Comparison of ENCODE assay signal across 8 mouse cellular contexts in genomic region chr8:105325641-105326093, GRCm38 (mm10). TPM values are rescaled to one million over a fixed set of nuclear protein-coding genes. Genes with fewer than 3 reads are reported as not detected.
DNase-seq lines count a peak whose midpoint lies in the region; ATAC-seq and TF ChIP-seq lines count a peak whose summit lies in the region.

No protein-coding gene starts in this region.

- peak overlapping the region; percentile 94 for H3K4me3 ChIP-seq in kidney, adult 2 months (ENCODE audit: insufficient read depth, low read depth, low read length)
- peak overlapping the region; percentile 92 to 100 for H3K4me3 ChIP-seq in ES-E14 (ENCODE audit: insufficient read depth in 1 of 2, low read depth in 1 of 2, low read length in 2 of 2, poor library complexity in 1 of 2, severe bottlenecking in 1 of 2)
- H3K4me3 ChIP-seq in embryonic fibroblast, embryonic 13.5 days (ENCODE audit: insufficient read depth, low read length): peak overlapping the region; percentile 65
- peak overlapping the region; percentile 86 for H3K4me3 ChIP-seq in limb, embryonic 14.5 days (replicated peaks; ENCODE audit: low read length)
- peak overlapping the region; percentile 56 for H3K4me3 ChIP-seq in stomach, embryonic 14.5 days (ENCODE audit: low read depth, low read length)

- peak; percentile 58 for ATAC-seq in limb, embryonic 14.5 days (ENCODE audit: low FRiP score, low read depth)
- ATAC-seq in stomach, embryonic 14.5 days (ENCODE audit: insufficient number of reproducible peaks, insufficient read depth, low FRiP score, low read depth): peak; percentile 8; the same call in 1 of the 2 replicates

- intact Hi-C loops in left cerebral cortex, postnatal 14 days (cut with DNase I): no loop called here

- under 1% methylated on average over 12 of the region's 12 CpGs for whole genome bisulfite sequencing in kidney, adult 2 months
- WGBS in limb, embryonic 14.5 days: 2% methylated on average over 12 of the region's 12 CpGs
- WGBS in stomach, embryonic 14.5 days: 0% methylated on average over 12 of the region's 12 CpGs

- H3K4me1 ChIP-seq in kidney, adult 2 months (ENCODE audit: control insufficient read depth, insufficient read depth, low read length): peaks cover 15% of the 10 kb centered on the region
- peaks cover 0 to 8% of the 10 kb centered on the region in 2 experiments; a peak in 1 of 4 replicates for H3K4me1 ChIP-seq in ES-E14 (ENCODE audit: control insufficient read depth in 2 of 2, insufficient read depth in 2 of 2, low read length in 2 of 2, poor library complexity in 1 of 2)
- peaks cover 3% of the 10 kb centered on the region; the same call in 1 of the 2 replicates for H3K4me1 ChIP-seq in embryonic fibroblast, embryonic 13.5 days (ENCODE audit: control insufficient read depth, insufficient read depth, low read length)
- peaks cover 14% of the 10 kb centered on the region for H3K4me1 ChIP-seq in limb, embryonic 14.5 days (ENCODE audit: control insufficient read depth, insufficient read depth, low read length)
- H3K4me1 ChIP-seq in stomach, embryonic 14.5 days (ENCODE audit: control insufficient read depth, insufficient read depth, low read length): peaks cover 14% of the 10 kb centered on the region; the same call in 1 of the 2 replicates

- no peak for TF ChIP-seq POLR2A in kidney, adult 2 months (IDR thresholded peaks at IDR 0.05; ENCODE audit: low read depth, low read length)
- TF ChIP-seq POLR2A in embryonic fibroblast, embryonic 13.5 days (IDR thresholded peaks at IDR 0.05; ENCODE audit: low read depth, low read length): no peak
- no peak for TF ChIP-seq POLR2A in limb, embryonic 14.5 days (IDR thresholded peaks at IDR 0.05; ENCODE audit: borderline replicate concordance, extremely low read depth, insufficient read depth, insufficient read length)

- no peak overlapping the region for H3K27ac ChIP-seq in kidney, adult 2 months (ENCODE audit: insufficient read depth, low read depth, low read length)
- H3K27ac ChIP-seq in ES-E14 (ENCODE audit: insufficient read depth, low read depth, low read length, poor library complexity, severe bottlenecking): 0 out of 2 replicates have a peak overlapping the region, but pooled peaks have one; percentile 35
- no peak overlapping the region for H3K27ac ChIP-seq in embryonic fibroblast, embryonic 13.5 days (ENCODE audit: insufficient read depth, low read length)
- H3K27ac ChIP-seq in limb, embryonic 14.5 days (replicated peaks; ENCODE audit: low read depth, low read length): peak overlapping the region; percentile 58; the same call in 1 of the 2 replicates
- H3K27ac ChIP-seq in stomach, embryonic 14.5 days (ENCODE audit: low read length): peak overlapping the region; percentile 4; the same call in 1 of the 2 replicates

- H3K4me2 ChIP-seq in limb, embryonic 14.5 days (replicated peaks; ENCODE audit: low read depth, low read length, severe bottlenecking): peak overlapping the region; percentile 85
- peak overlapping the region; percentile 60 for H3K4me2 ChIP-seq in stomach, embryonic 14.5 days (replicated peaks; ENCODE audit: low read depth, low read length)

- no peaks in the 10 kb centered on the region for H3K27me3 ChIP-seq in kidney, adult 2 months (replicated peaks; ENCODE audit: control insufficient read depth, insufficient read depth, low read length)
- H3K27me3 ChIP-seq in limb, embryonic 14.5 days (ENCODE audit: control insufficient read depth, insufficient read depth, low read length): no peaks in the 10 kb centered on the region
- no peaks in the 10 kb centered on the region for H3K27me3 ChIP-seq in stomach, embryonic 14.5 days (ENCODE audit: control insufficient read depth, insufficient read depth, low read length)

- TF ChIP-seq CTCF in kidney, adult 2 months (conservative IDR thresholded peaks at IDR 0.05; ENCODE audit: insufficient read depth, insufficient read length, low read depth, low read length): no peak
- no peak for TF ChIP-seq CTCF in embryonic fibroblast, embryonic 13.5 days (IDR thresholded peaks at IDR 0.05; ENCODE audit: borderline replicate concordance, insufficient read depth, low read length)

- peak overlapping the region; percentile 76 for H3K9ac ChIP-seq in ES-E14 (ENCODE audit: insufficient read depth, low read depth, low read length, poor library complexity, severe bottlenecking)
- H3K9ac ChIP-seq in limb, embryonic 14.5 days (ENCODE audit: low read depth, low read length, severe bottlenecking): peak overlapping the region; percentile 77
- peak overlapping the region; percentile 57 for H3K9ac ChIP-seq in stomach, embryonic 14.5 days (replicated peaks; ENCODE audit: low read depth, low read length)

- in situ Hi-C loops in ES-E14 (cut with MboI; ENCODE audit: low sequenced_read_pairs in 2 of 2, unreplicated experiment in 2 of 2): no loop called here

- DNase-seq in kidney, adult 2 months: no peak
- no peak for DNase-seq in kidney, postnatal 14 days
- no peak for DNase-seq in ES-E14 (ENCODE audit: low read depth, low spot score)
- DNase-seq in limb, embryonic 14.5 days (ENCODE audit: low spot score): no peak
- DNase-seq in MN1 (ENCODE audit: low spot score): no peak
- no peak for DNase-seq in left cerebral cortex, postnatal 14 days (ENCODE audit: low spot score in 2 of 2)

- peaks cover 5% of the 10 kb centered on the region for H3K36me3 ChIP-seq in kidney, adult 2 months (ENCODE audit: control insufficient read depth, insufficient read depth, low read length)
- H3K36me3 ChIP-seq in ES-E14 (ENCODE audit: control insufficient read depth, insufficient read depth, low read length, poor library complexity, severe bottlenecking): peaks cover 24% of the 10 kb centered on the region
- peaks cover 42% of the 10 kb centered on the region for H3K36me3 ChIP-seq in limb, embryonic 14.5 days (ENCODE audit: control insufficient read depth, insufficient read depth, low read length)
- peaks cover 33% of the 10 kb centered on the region for H3K36me3 ChIP-seq in stomach, embryonic 14.5 days (ENCODE audit: control insufficient read depth, insufficient read depth, low read length)

- no peaks in the 10 kb centered on the region for H3K9me3 ChIP-seq in ES-E14 (ENCODE audit: control insufficient read depth, insufficient read depth, low read depth, low read length)
- no peaks in the 10 kb centered on the region for H3K9me3 ChIP-seq in limb, embryonic 14.5 days (ENCODE audit: control insufficient read depth, low read length)
- no peaks in the 10 kb centered on the region for H3K9me3 ChIP-seq in stomach, embryonic 14.5 days (ENCODE audit: control insufficient read depth, low read depth, low read length)

TF ChIP-seq in ES-E14, 5 proteins besides CTCF, POLR2A, EP300 and RAD21:
- TF ChIP-seq CHD2 (IDR thresholded peaks at IDR 0.05; ENCODE audit: low read depth, low read length) (no peak), HCFC1 (IDR thresholded peaks at IDR 0.05; ENCODE audit: borderline replicate concordance, insufficient read depth, low read length) (no peak), MAFK (IDR thresholded peaks at IDR 0.05; ENCODE audit: insufficient read depth, low read depth, low read length) (no peak), ZC3H11A (IDR thresholded peaks at IDR 0.05; ENCODE audit: borderline replicate concordance, low read depth, low read length) (no peak), ZNF384 (IDR thresholded peaks at IDR 0.05; ENCODE audit: low read depth, low read length) (no peak)

RNA-seq across cellular contexts. Expression of gene Lrrc29, which starts 0.4 kb away (rescaled TPM):
- polyA plus RNA-seq in kidney, adult 2 months (2012; rRNA removed): 11.0 and 14.1 TPM in 2 replicates
- total RNA-seq in ES-E14 (2012; rRNA removed): 2.5 and 2.8 TPM in 2 replicates
- 1.2 and 1.6 TPM in 2 replicates for polyA plus RNA-seq in embryonic fibroblast, embryonic 13.5 days (2011; ENCODE audit: insufficient read length, low read depth, missing spikeins)
- 3.2 and 4.8 TPM in 2 replicates for polyA plus RNA-seq in limb, embryonic 14.5 days (2012; rRNA removed)
- polyA plus RNA-seq in limb, embryonic 14.5 days (2014; fragmentation: Nextera tagmentation; extraction: Ambion mirVana): 1.9 and 2.5 TPM in 2 replicates
- 2.6 and 3.6 TPM in 2 replicates for polyA plus RNA-seq in stomach, embryonic 14.5 days (2014; fragmentation: Nextera tagmentation; extraction: Ambion mirVana)
- total RNA-seq in left cerebral cortex, postnatal 14 days (2021): 1 to 10 TPM; 5.1 to 6.9 TPM

RNA-seq across cellular contexts. Expression of gene Tmem208, which starts 0.5 kb away (rescaled TPM):
- polyA plus RNA-seq in kidney, adult 2 months (2012; rRNA removed): 113 and 116 TPM in 2 replicates
- 123 and 133 TPM in 2 replicates for total RNA-seq in ES-E14 (2012; rRNA removed)
- polyA plus RNA-seq in embryonic fibroblast, embryonic 13.5 days (2011; ENCODE audit: insufficient read length, low read depth, missing spikeins): 54.3 and 69.1 TPM in 2 replicates
- 135 and 143 TPM in 2 replicates for polyA plus RNA-seq in limb, embryonic 14.5 days (2012; rRNA removed)
- 126 and 135 TPM in 2 replicates for polyA plus RNA-seq in limb, embryonic 14.5 days (2014; fragmentation: Nextera tagmentation; extraction: Ambion mirVana)
- 122 and 128 TPM in 2 replicates for polyA plus RNA-seq in stomach, embryonic 14.5 days (2014; fragmentation: Nextera tagmentation; extraction: Ambion mirVana)
- total RNA-seq in left cerebral cortex, postnatal 14 days (2021): 10 to 100 TPM; 42.2 to 43.1 TPM

RNA-seq across cellular contexts. Expression of gene Elmo3, which starts 20.3 kb away (rescaled TPM):
- polyA plus RNA-seq in kidney, adult 2 months (2012; rRNA removed): 49.6 and 60.3 TPM in 2 replicates
- 3.5 and 4.3 TPM in 2 replicates for total RNA-seq in ES-E14 (2012; rRNA removed)
- polyA plus RNA-seq in embryonic fibroblast, embryonic 13.5 days (2011; ENCODE audit: insufficient read length, low read depth, missing spikeins): 1.6 and 2.5 TPM in 2 replicates
- polyA plus RNA-seq in limb, embryonic 14.5 days (2012; rRNA removed): 8.8 and 9.6 TPM in 2 replicates
- polyA plus RNA-seq in limb, embryonic 14.5 days (2014; fragmentation: Nextera tagmentation; extraction: Ambion mirVana): 7.3 and 7.7 TPM in 2 replicates
- polyA plus RNA-seq in stomach, embryonic 14.5 days (2014; fragmentation: Nextera tagmentation; extraction: Ambion mirVana): 14.3 and 15.2 TPM in 2 replicates
- under 1 TPM; 0.31 to 0.91 TPM for total RNA-seq in left cerebral cortex, postnatal 14 days (2021)

RNA-seq across cellular contexts. Expression of gene Fhod1, which starts 22.1 kb away (rescaled TPM):
- polyA plus RNA-seq in kidney, adult 2 months (2012; rRNA removed): 18.2 and 20.0 TPM in 2 replicates
- 9.1 and 12.7 TPM in 2 replicates for total RNA-seq in ES-E14 (2012; rRNA removed)
- polyA plus RNA-seq in embryonic fibroblast, embryonic 13.5 days (2011; ENCODE audit: insufficient read length, low read depth, missing spikeins): 16.0 and 22.6 TPM in 2 replicates
- polyA plus RNA-seq in limb, embryonic 14.5 days (2012; rRNA removed): 24.4 and 30.7 TPM in 2 replicates
- 2.7 and 2.8 TPM in 2 replicates for polyA plus RNA-seq in limb, embryonic 14.5 days (2014; fragmentation: Nextera tagmentation; extraction: Ambion mirVana)
- polyA plus RNA-seq in stomach, embryonic 14.5 days (2014; fragmentation: Nextera tagmentation; extraction: Ambion mirVana): 3.5 and 6.3 TPM in 2 replicates
- 1 to 10 TPM; 2.8 to 2.9 TPM for total RNA-seq in left cerebral cortex, postnatal 14 days (2021)

RNA-seq across cellular contexts. Expression of gene Slc9a5, which starts 23.0 kb away (rescaled TPM):
- polyA plus RNA-seq in kidney, adult 2 months (2012; rRNA removed): 1.9 and 2.5 TPM in 2 replicates
- total RNA-seq in ES-E14 (2012; rRNA removed): 5.8 and 11.7 TPM in 2 replicates
- polyA plus RNA-seq in embryonic fibroblast, embryonic 13.5 days (2011; ENCODE audit: insufficient read length, low read depth, missing spikeins): 8.9 and 10.3 TPM in 2 replicates
- 43.5 and 58.8 TPM in 2 replicates for polyA plus RNA-seq in limb, embryonic 14.5 days (2012; rRNA removed)
- polyA plus RNA-seq in limb, embryonic 14.5 days (2014; fragmentation: Nextera tagmentation; extraction: Ambion mirVana): 5.6 and 6.5 TPM in 2 replicates
- 3.2 and 3.7 TPM in 2 replicates for polyA plus RNA-seq in stomach, embryonic 14.5 days (2014; fragmentation: Nextera tagmentation; extraction: Ambion mirVana)
- 10 to 100 TPM; 25.0 to 35.1 TPM for total RNA-seq in left cerebral cortex, postnatal 14 days (2021)

Comparison
In these comparisons a context has a peak if more than half of its experiments do, and no peak if none do; other contexts are left out.
1. H3K27ac ChIP-seq: peak in ES-E14 (single experiment), limb, embryonic 14.5 days (single experiment) and stomach, embryonic 14.5 days (single experiment); none in kidney, adult 2 months (single experiment) and embryonic fibroblast, embryonic 13.5 days (single experiment).
2. Peak in every context shown above with its lines, with median percentiles within 50 percentile points of each other: H3K4me3 ChIP-seq and H3K9ac ChIP-seq.